Comparison of ENCODE assay signal across 8 mouse cellular contexts in the genomic region with DNA sequence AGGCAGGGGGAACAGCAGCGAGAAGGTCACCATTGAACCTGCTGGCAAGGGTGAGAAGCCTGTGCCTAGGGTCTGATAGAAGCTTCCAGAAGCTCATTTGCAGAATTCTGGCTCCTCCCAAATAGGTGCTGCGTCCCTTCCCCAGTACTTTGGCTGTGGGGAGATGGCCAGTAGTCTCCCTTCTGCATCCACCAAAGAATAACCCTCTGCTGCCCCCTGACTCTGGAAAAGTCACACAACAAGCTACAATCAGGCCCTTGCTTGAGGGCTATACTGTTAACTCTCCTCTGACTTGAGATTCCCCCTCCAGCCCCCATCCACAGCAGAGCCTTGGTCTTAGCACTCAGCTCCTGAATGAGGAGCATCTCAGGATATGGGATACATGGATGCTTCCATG.
DNase-seq lines count a peak whose midpoint lies in the region; ATAC-seq and TF ChIP-seq lines count a peak whose summit lies in the region.

No protein-coding gene starts in this region.

- TF ChIP-seq CTCF in kidney, postnatal 0 days (IDR thresholded peaks at IDR 0.05; ENCODE audit: low read depth), result peak; percentile 64
- peak; percentile 32; the same call in 1 of the 2 replicates for TF ChIP-seq CTCF in cortical plate, adult 2 months (IDR thresholded peaks at IDR 0.05; ENCODE audit: extremely low read depth, insufficient read depth, low read length)

- H3K27ac ChIP-seq in kidney, postnatal 0 days, result no peak overlapping the region
- H3K27ac ChIP-seq in cortical plate, adult 2 months (ENCODE audit: insufficient read depth, low read length), result no peak overlapping the region
- H3K27ac ChIP-seq in intestine, embryonic 16.5 days (ENCODE audit: low read length), result no peak overlapping the region

- H3K36me3 ChIP-seq in kidney, postnatal 0 days (ENCODE audit: insufficient read depth, low read length), result no peaks in the 10 kb centered on the region
- H3K36me3 ChIP-seq in intestine, embryonic 16.5 days (ENCODE audit: control insufficient read depth, insufficient read depth, low read length), result no peaks in the 10 kb centered on the region

- no peaks in the 10 kb centered on the region for H3K27me3 ChIP-seq in kidney, postnatal 0 days (ENCODE audit: insufficient read depth, low read length)
- H3K27me3 ChIP-seq in intestine, embryonic 16.5 days (replicated peaks; ENCODE audit: control insufficient read depth, insufficient read depth, low read length), result no peaks in the 10 kb centered on the region; the same call in 1 of the 2 replicates

- ATAC-seq in kidney, postnatal 0 days (replicated peaks; ENCODE audit: low FRiP score, low read depth), result no peak
- peak; percentile 35; the same call in 1 of the 2 replicates for ATAC-seq in megakaryocyte progenitor cell, adult 5-6 weeks (replicated peaks; ENCODE audit: poor library complexity)
- no peak for ATAC-seq in intestine, embryonic 16.5 days

- 48% methylated on average over 2 of the region's 2 CpGs for WGBS in kidney, postnatal 0 days
- WGBS in intestine, embryonic 16.5 days, result 54% methylated on average over 2 of the region's 2 CpGs

- no peak overlapping the region for H3K4me3 ChIP-seq in kidney, postnatal 0 days (replicated peaks; ENCODE audit: low read depth, low read length)
- no peak overlapping the region for H3K4me3 ChIP-seq in cortical plate, adult 2 months (ENCODE audit: insufficient read depth, low read length)
- no peak overlapping the region for H3K4me3 ChIP-seq in intestine, embryonic 16.5 days (ENCODE audit: low read length)

- no peak for TF ChIP-seq POLR2A in cortical plate, adult 2 months (IDR thresholded peaks at IDR 0.05; ENCODE audit: extremely low read depth, insufficient read depth, low read length)

- H3K9ac ChIP-seq in kidney, postnatal 0 days (ENCODE audit: low read depth, low read length), result no peak overlapping the region
- H3K9ac ChIP-seq in intestine, embryonic 16.5 days (ENCODE audit: low read depth, low read length), result no peak overlapping the region

- H3K9me3 ChIP-seq in kidney, postnatal 0 days (replicated peaks; ENCODE audit: low read length), result no peaks in the 10 kb centered on the region
- no peaks in the 10 kb centered on the region for H3K9me3 ChIP-seq in intestine, embryonic 16.5 days (ENCODE audit: control insufficient read depth, low read length)

- intact Hi-C loops in left cerebral cortex, postnatal 14 days (cut with DNase I), result loop anchor here (5.0 kb wide), 1 partner anchor 148 kb away; no protein-coding TSS in a partner anchor

- no peak overlapping the region for H3K4me2 ChIP-seq in kidney, postnatal 0 days (ENCODE audit: low read length)
- H3K4me2 ChIP-seq in intestine, embryonic 16.5 days (ENCODE audit: low read depth, low read length), result no peak overlapping the region

- H3K4me1 ChIP-seq in kidney, postnatal 0 days (replicated peaks; ENCODE audit: insufficient read depth, low read length), result no peaks in the 10 kb centered on the region
- peaks cover 4% of the 10 kb centered on the region; the same call in 1 of the 2 replicates for H3K4me1 ChIP-seq in cortical plate, adult 2 months (ENCODE audit: control insufficient read depth, insufficient read depth, low read length)
- no peaks in the 10 kb centered on the region for H3K4me1 ChIP-seq in intestine, embryonic 16.5 days (ENCODE audit: control insufficient read depth, insufficient read depth, low read length)

- peak; percentile 51 for DNase-seq in kidney, postnatal 0 days (ENCODE audit: low spot score)
- DNase-seq in kidney, adult 18-20 months, result no peak
- DNase-seq in NIH3T3 (ENCODE audit: low read depth), result peak; percentile 26
- no peak for DNase-seq in left cerebral cortex, postnatal 14 days (ENCODE audit: low spot score in 2 of 2)
- DNase-seq in thymus, postnatal 10 days (ENCODE audit: low spot score in 2 of 2), result no peak

Comparison
In these comparisons a context has a peak if more than half of its experiments do, and no peak if none do; other contexts are left out.
1. DNase-seq: peak in kidney, postnatal 0 days (single experiment) and NIH3T3 (single experiment); none in kidney, adult 18-20 months (single experiment), left cerebral cortex, postnatal 14 days (0 of 2) and thymus, postnatal 10 days (0 of 2).